Mouse (Mus musculus) mouse embryonic stem cell (cell line): ENCODE measurements at regions not wholly inside any gene's neighbourhood (a gene's known extent, or its start where the extent isn't known, plus 50 kb on each side); places are given as distances from the start of the nearest gene placed in this dataset.

Source experiments
- in situ Hi-C, 2 experiments: fragments of 300-500 bp; cut with MboI; formaldehyde crosslinking; loops; 1 replicate in 1 of 2; 3 replicates in 1 of 2; pipeline ENCODE4 v1.14.3; 2019 to 2020; ENCODE audit warnings: low sequenced_read_pairs in 2 of 2, low pct_unique_long_range_greater_than_20kb in 1 of 2, mixed read lengths in 1 of 2; ENCODE audit not compliant: unreplicated experiment in 1 of 2

- in situ Hi-C loops: no loop called here
These were observed 126.0 kb upstream of the Ldb2 start for GRCm38 (mm10) chr5:44925476-44925875.

GRCm38 (mm10) chr5:44922129-44922775 is 122.8 kb upstream of the Ldb2 start:
- in situ Hi-C loops: no loop called here

GRCm38 (mm10) chr5:44917816-44918213 is 118.3 kb upstream of the Ldb2 start:
- in situ Hi-C loops: no loop called here

GRCm38 (mm10) chr5:44917173-44917815 is 117.8 kb upstream of the Ldb2 start:
- in situ Hi-C loops: no loop called here

GRCm38 (mm10) chr5:44902541-44902940 is 103.1 kb upstream of the Ldb2 start:
- in situ Hi-C loops: no loop called here

GRCm38 (mm10) chr5:44886566-44887070 is 87.1 kb upstream of the Ldb2 start:
- in situ Hi-C loops: no loop called here

GRCm38 (mm10) chr5:44876946-44877345 is 77.5 kb upstream of the Ldb2 start:
- in situ Hi-C loops: no loop called here

GRCm38 (mm10) chr5:44872243-44872642 is 72.8 kb upstream of the Ldb2 start:
- in situ Hi-C loops: no loop called here

GRCm38 (mm10) chr5:44863887-44864286 is 64.4 kb upstream of the Ldb2 start:
- in situ Hi-C loops: no loop called here

- in situ Hi-C loops: no loop called here
These were observed 63.9 kb upstream of the Ldb2 start for GRCm38 (mm10) chr5:44863349-44863748.

- in situ Hi-C loops: no loop called here
These were observed 54.7 kb upstream of the Ldb2 start for GRCm38 (mm10) chr5:44854189-44854588.
